Mouse (Mus musculus) MEL (cell line): ENCODE measurements around the gene Kcnn3. TPM values are rescaled to one million over a fixed set of nuclear protein-coding genes. Genes with fewer than 3 reads are reported as not detected.

Source experiments
- DNase-seq: peaks from one replicate; pipeline ENCODE4 v3.0.0; 2011; ENCODE audit warnings: low read depth, low spot score
- H3K27ac ChIP-seq: 2 replicates; pipeline ENCODE4 v1.5.1; 2012; ENCODE audit warnings: low read depth, mild to moderate bottlenecking, control low read depth, low read length, moderate library complexity; ENCODE audit not compliant: control insufficient read depth
- H3K27me3 ChIP-seq, 2 experiments: fragments of 150-350 bp in 1 of 2; sonication (generic) in 1 of 2; 2 replicates each; pipeline ENCODE4 v1.6.1; 2012; ENCODE audit warnings: low read length in 2 of 2, mild to moderate bottlenecking in 2 of 2, improper control_type of control experiment in 1 of 2, moderate library complexity in 1 of 2; ENCODE audit not compliant: insufficient read depth in 2 of 2, control insufficient read depth in 1 of 2
- H3K36me3 ChIP-seq, 2 experiments: 2 replicates each; pipeline ENCODE4 v1.6.1; 2012 to 2014; ENCODE audit warnings: low read length in 2 of 2, improper control_type of control experiment in 1 of 2, inconsistent platforms in 1 of 2, mild to moderate bottlenecking in 1 of 2; ENCODE audit not compliant: insufficient read depth in 2 of 2, control insufficient read depth in 1 of 2
- H3K4me1 ChIP-seq, 2 experiments: fragments of 150-350 bp in 1 of 2; sonication (generic) in 1 of 2; 2 replicates each; pipeline ENCODE4 v1.6.1; 2012; ENCODE audit warnings: low read length in 2 of 2, improper control_type of control experiment in 1 of 2, mild to moderate bottlenecking in 1 of 2; ENCODE audit not compliant: insufficient read depth in 2 of 2, control insufficient read depth in 1 of 2
- H3K4me3 ChIP-seq, 2 experiments: fragments of 150-350 bp in 1 of 2; sonication (generic) in 1 of 2; 2 replicates each; pipeline ENCODE4 v1.5.1; 2012; ENCODE audit warnings: low read depth in 2 of 2, low read length in 2 of 2, mild to moderate bottlenecking in 2 of 2, moderate library complexity in 2 of 2, control low read depth in 1 of 2, improper control_type of control experiment in 1 of 2; ENCODE audit not compliant: control insufficient read depth in 1 of 2, insufficient read depth in 1 of 2
- H3K79me2 ChIP-seq: 2 replicates; pipeline ENCODE4 v1.6.1; 2012; ENCODE audit warnings: mild to moderate bottlenecking, low read length, moderate library complexity; ENCODE audit not compliant: control insufficient read depth, poor library complexity, insufficient read depth
- H3K9ac ChIP-seq: 2 replicates; pipeline ENCODE4 v1.6.1; 2012; ENCODE audit warnings: low read depth, mild to moderate bottlenecking, control low read depth, low read length, moderate library complexity; ENCODE audit not compliant: control insufficient read depth, poor library complexity, severe bottlenecking
- H3K9me3 ChIP-seq: fragments of 150-350 bp; sonication (generic); replicated peaks from 2 replicates; pipeline ENCODE4 v1.6.1; 2012; ENCODE audit warnings: mild to moderate bottlenecking, low read length, improper control_type of control experiment, moderate library complexity; ENCODE audit not compliant: insufficient read depth
- BHLHE40 ChIP-seq: IDR thresholded peaks from 2 replicates; pipeline ENCODE4 v1.6.1; 2012; ENCODE audit warnings: low read depth, mild to moderate bottlenecking, inconsistent platforms, low read length, improper control_type of control experiment, borderline replicate concordance
- CHD2 ChIP-seq: IDR thresholded peaks from 2 replicates; pipeline ENCODE4 v1.6.1; 2011; ENCODE audit warnings: low read length, improper control_type of control experiment
- CTCF ChIP-seq, 3 experiments: IDR thresholded peaks in 2 of 3; conservative IDR thresholded peaks in 1 of 3; 2 replicates each; pipeline ENCODE4 v1.5.1; 2011 to 2012; ENCODE audit warnings: low read length in 3 of 3, low read depth in 2 of 3, mild to moderate bottlenecking in 2 of 3, improper control_type of control experiment in 1 of 3, inconsistent platforms in 1 of 3, mixed read lengths in 1 of 3, moderate library complexity in 1 of 3; ENCODE audit not compliant: control insufficient read depth in 1 of 3, insufficient read depth in 1 of 3, poor library complexity in 1 of 3, severe bottlenecking in 1 of 3
- E2F4 ChIP-seq: IDR thresholded peaks from 2 replicates; pipeline ENCODE4 v1.6.1; 2011; ENCODE audit warnings: low read depth, low read length, improper control_type of control experiment, borderline replicate concordance
- EP300 ChIP-seq, 2 experiments: IDR thresholded peaks; 2 replicates each; pipeline ENCODE4 v1.6.1; 2011; ENCODE audit warnings: improper control_type of control experiment in 2 of 2, low read length in 2 of 2, low read depth in 1 of 2, mild to moderate bottlenecking in 1 of 2
- ETS1 ChIP-seq: IDR thresholded peaks from 2 replicates; pipeline ENCODE4 v1.6.1; 2012; ENCODE audit warnings: low read depth, mild to moderate bottlenecking, inconsistent platforms, low read length, improper control_type of control experiment, moderate library complexity
- GABPA ChIP-seq: IDR thresholded peaks from 2 replicates; pipeline ENCODE4 v1.6.1; 2012; ENCODE audit warnings: low read depth, mild to moderate bottlenecking, inconsistent platforms, low read length, improper control_type of control experiment, moderate library complexity
- GATA1 ChIP-seq: IDR thresholded peaks from 2 replicates; pipeline ENCODE4 v1.6.1; 2011; ENCODE audit warnings: low read depth, low read length, improper control_type of control experiment
- HCFC1 ChIP-seq: IDR thresholded peaks from 2 replicates; pipeline ENCODE4 v1.6.1; 2012; ENCODE audit warnings: low read depth, mild to moderate bottlenecking, inconsistent platforms, low read length, improper control_type of control experiment, moderate library complexity
- MAX ChIP-seq: IDR thresholded peaks from 2 replicates; pipeline ENCODE4 v1.6.1; 2011; ENCODE audit warnings: low read length, improper control_type of control experiment
- MAZ ChIP-seq: IDR thresholded peaks from 2 replicates; pipeline ENCODE4 v1.6.1; 2012; ENCODE audit warnings: low read depth, mild to moderate bottlenecking, inconsistent platforms, low read length, improper control_type of control experiment
- MEF2A ChIP-seq: IDR thresholded peaks from 2 replicates; pipeline ENCODE4 v1.6.1; 2014; ENCODE audit warnings: low read depth, mild to moderate bottlenecking, inconsistent platforms, low read length, improper control_type of control experiment; ENCODE audit not compliant: poor library complexity, insufficient replicate concordance, severe bottlenecking; ENCODE audit errors: extremely low read depth
- NELFE ChIP-seq: IDR thresholded peaks from 2 replicates; pipeline ENCODE4 v1.6.1; 2011; ENCODE audit warnings: low read depth, low read length, improper control_type of control experiment
- NRF1 ChIP-seq: IDR thresholded peaks from 2 replicates; pipeline ENCODE4 v1.6.1; 2014; ENCODE audit warnings: low read depth, mild to moderate bottlenecking, inconsistent platforms, low read length, improper control_type of control experiment, moderate library complexity; ENCODE audit not compliant: poor library complexity, insufficient read depth, severe bottlenecking
- POLR2AphosphoS5 ChIP-seq: IDR thresholded peaks from 2 replicates; pipeline ENCODE4 v1.6.1; 2012; ENCODE audit warnings: low read depth, borderline replicate concordance, mild to moderate bottlenecking, inconsistent platforms, low read length, moderate library complexity, mixed read lengths
- RAD21 ChIP-seq: IDR thresholded peaks from 2 replicates; pipeline ENCODE4 v1.6.1; 2011; ENCODE audit warnings: mild to moderate bottlenecking, low read depth, low read length, improper control_type of control experiment
- RCOR1 ChIP-seq: IDR thresholded peaks from 2 replicates; pipeline ENCODE4 v1.6.1; 2012; ENCODE audit warnings: low read depth, mild to moderate bottlenecking, inconsistent platforms, low read length, improper control_type of control experiment
- SMC3 ChIP-seq: IDR thresholded peaks from 2 replicates; pipeline ENCODE4 v1.6.1; 2011; ENCODE audit warnings: low read depth, low read length, improper control_type of control experiment
- TAL1 ChIP-seq: IDR thresholded peaks from 2 replicates; pipeline ENCODE4 v1.6.1; 2012; ENCODE audit warnings: mild to moderate bottlenecking, inconsistent platforms, low read length, moderate library complexity, mixed read lengths
- TBP ChIP-seq: IDR thresholded peaks from 2 replicates; pipeline ENCODE4 v1.8.0; 2011; ENCODE audit warnings: low read depth, low read length, improper control_type of control experiment
- TCF12 ChIP-seq: IDR thresholded peaks from 2 replicates; pipeline ENCODE4 v1.6.1; 2014; ENCODE audit warnings: low read depth, mild to moderate bottlenecking, inconsistent platforms, low read length, improper control_type of control experiment, moderate library complexity
- UBTF ChIP-seq: IDR thresholded peaks from 2 replicates; pipeline ENCODE4 v1.6.1; 2012; ENCODE audit warnings: low read depth, mild to moderate bottlenecking, inconsistent platforms, low read length, improper control_type of control experiment, moderate library complexity, borderline replicate concordance; ENCODE audit not compliant: insufficient read depth
- USF1 ChIP-seq: IDR thresholded peaks from 2 replicates; pipeline ENCODE4 v1.6.1; 2014; ENCODE audit warnings: low read depth, mild to moderate bottlenecking, inconsistent platforms, low read length, improper control_type of control experiment, moderate library complexity
- ZC3H11A ChIP-seq: IDR thresholded peaks from 2 replicates; pipeline ENCODE4 v1.6.1; 2012; ENCODE audit warnings: low read depth, mild to moderate bottlenecking, inconsistent platforms, low read length, improper control_type of control experiment
- ZKSCAN1 ChIP-seq: IDR thresholded peaks from 2 replicates; pipeline ENCODE4 v1.6.1; 2012; ENCODE audit warnings: low read depth, mild to moderate bottlenecking, inconsistent platforms, low read length, improper control_type of control experiment, moderate library complexity
- ZMIZ1 ChIP-seq: IDR thresholded peaks from 2 replicates; pipeline ENCODE4 v1.6.1; 2012; ENCODE audit warnings: low read depth, mild to moderate bottlenecking, inconsistent platforms, low read length, improper control_type of control experiment, moderate library complexity
- ZNF384 ChIP-seq: IDR thresholded peaks from 2 replicates; pipeline ENCODE4 v1.6.1; 2012; ENCODE audit warnings: low read depth, mild to moderate bottlenecking, inconsistent platforms, low read length, improper control_type of control experiment
- polyA plus RNA-seq, 2 experiments: library from polyadenylated mRNA; stranded (reverse) in 1 of 2; unstranded in 1 of 2; fragments of >175 nt in 1 of 2; fragments of >200 nt in 1 of 2; gene quantifications; 2 replicates each; pipeline versions ENCODE4 v1.2.1 to v1.2.4; 2012; ENCODE audit warnings: low replicate concordance in 2 of 2, low read depth in 1 of 2; ENCODE audit not compliant: insufficient read length in 2 of 2, insufficient read depth in 1 of 2, missing spikeins in 1 of 2
- total RNA-seq: library from RNA; depleted of rRNA; stranded (reverse); fragments of 300-350 nt; gene quantifications from 2 replicates; pipeline ENCODE4 v1.2.3, GENCODE M21; 2012

Kcnn3 gene
- total and polyA plus RNA-seq, 3 experiments = 0.04 TPM; not detected in 2

DNA sequence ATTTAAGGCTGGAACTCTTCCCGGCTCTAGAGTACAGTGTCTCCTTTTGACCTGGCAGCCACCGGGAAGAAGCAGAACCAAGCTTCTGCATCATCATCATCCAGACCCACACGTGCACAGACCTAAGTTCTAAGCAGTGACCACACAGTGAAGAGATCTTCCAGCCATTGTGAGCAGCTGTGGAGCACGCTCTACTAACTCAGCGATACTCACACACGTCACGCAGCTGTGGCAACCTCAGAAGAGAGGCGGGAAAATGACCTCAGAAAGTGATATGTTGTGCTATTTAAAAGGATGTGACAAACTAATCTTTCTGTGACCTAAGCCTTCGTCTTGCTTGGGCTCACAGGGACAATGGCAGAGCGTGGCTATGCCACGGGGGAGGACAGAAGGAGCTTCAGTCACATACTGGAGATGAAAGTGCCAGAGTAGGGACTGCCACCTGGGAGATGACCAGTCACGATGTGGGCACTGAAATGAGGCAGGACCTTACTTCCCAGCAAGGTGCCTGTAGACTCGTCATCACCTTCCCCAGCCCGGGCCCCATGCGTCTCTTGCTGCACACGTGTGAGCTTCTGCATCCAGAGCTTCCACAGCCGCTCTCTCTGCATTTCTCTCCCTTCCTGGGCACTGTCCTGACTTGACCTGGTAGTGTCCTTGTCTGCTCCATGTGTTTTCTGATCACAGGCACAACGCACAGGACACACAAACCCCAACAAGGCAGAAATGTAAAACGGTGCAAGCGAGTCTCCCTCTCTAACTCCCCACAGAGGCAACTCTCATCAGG lies 32.9 kb upstream of the Kcnn3 start:
- Histone ChIP-seq H3K9me3 (no peaks in the 10 kb centered on the region), H3K4me3 (no peak overlapping the region), H3K4me1 (no peaks in the 10 kb centered on the region), H3K27ac (no peak overlapping the region), H3K9ac (no peak overlapping the region), H3K27me3 (peaks cover 23 to 25% of the 10 kb centered on the region in 2 experiments), H3K79me2 (no peaks in the 10 kb centered on the region), H3K36me3 (no peaks in the 10 kb centered on the region)
- TF ChIP-seq EP300 (IDR thresholded peaks at IDR 0.05; ENCODE audit: low read depth in 1 of 2, low read length in 2 of 2) (no peak), ZNF384 (no peak), ETS1 (no peak), TCF12 (no peak), MEF2A (no peak), CTCF (IDR thresholded peaks at IDR 0.05 in 2 of 3, conservative IDR thresholded peaks at IDR 0.05 in 1 of 3; ENCODE audit: control insufficient read depth in 1 of 3, insufficient read depth in 1 of 3, low read depth in 2 of 3, low read length in 3 of 3, poor library complexity in 1 of 3, severe bottlenecking in 1 of 3) (no peak), GABPA (no peak), TBP (no peak), CHD2 (no peak), POLR2AphosphoS5 (no peak), MAX (no peak), NRF1 (no peak), ZKSCAN1 (no peak), SMC3 (no peak), ZC3H11A (no peak), NELFE (no peak), E2F4 (no peak), TAL1 (no peak)
- DNase-seq = no peak

DNA sequence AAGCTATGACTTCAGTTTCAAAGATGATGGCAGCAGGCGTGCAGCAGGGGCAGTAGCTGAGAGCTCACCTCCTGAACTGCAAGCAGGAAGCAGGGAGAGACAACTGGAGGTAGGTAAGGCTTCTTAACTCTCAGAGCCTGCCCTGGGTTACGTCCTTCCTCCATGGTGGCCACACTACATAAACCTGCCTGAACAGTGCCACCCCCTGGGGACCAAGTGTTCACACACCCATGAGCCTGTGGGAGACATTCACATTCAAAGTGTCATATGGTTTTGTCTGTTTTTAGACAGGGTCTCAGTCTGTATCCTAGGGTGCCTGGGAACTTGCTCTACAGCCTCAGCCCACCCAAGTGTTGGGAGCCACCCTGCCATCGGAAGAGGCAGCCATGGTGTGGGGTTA lies 29.2 kb upstream of the Kcnn3 start:
- no peak overlapping the region for H3K9ac ChIP-seq
- peaks cover 25 to 31% of the 10 kb centered on the region in 2 experiments for H3K27me3 ChIP-seq
- H3K9me3 ChIP-seq = no peaks in the 10 kb centered on the region
- no peaks in the 10 kb centered on the region for H3K79me2 ChIP-seq
- no peaks in the 10 kb centered on the region for H3K4me1 ChIP-seq
- H3K27ac ChIP-seq = no peak overlapping the region
- DNase-seq = peak; percentile 49
- H3K36me3 ChIP-seq = no peaks in the 10 kb centered on the region
- no peak overlapping the region for H3K4me3 ChIP-seq
- TF ChIP-seq MAX = no peak
- no peak for TF ChIP-seq GATA1
- no peak for TF ChIP-seq NELFE
- TF ChIP-seq ZKSCAN1 = no peak
- TF ChIP-seq RAD21 = peak; percentile 35
- no peak for TF ChIP-seq NRF1
- no peak for TF ChIP-seq UBTF
- TF ChIP-seq SMC3 = peak; percentile 58
- TF ChIP-seq CHD2 = no peak
- TF ChIP-seq USF1 = no peak
- TF ChIP-seq RCOR1 = no peak
- TF ChIP-seq HCFC1 = no peak
- TF ChIP-seq E2F4 = no peak
- TF ChIP-seq BHLHE40 = no peak
- no peak for TF ChIP-seq TCF12
- no peak for TF ChIP-seq ETS1
- TF ChIP-seq GABPA = no peak
- TF ChIP-seq TBP = no peak
- TF ChIP-seq ZMIZ1 = no peak
- no peak for TF ChIP-seq MAZ
- TF ChIP-seq ZC3H11A = peak; percentile 23; the same call in 1 of the 2 replicates
- no peak for TF ChIP-seq MEF2A
- TF ChIP-seq ZNF384 = no peak
- peak; percentile 36 to 62 (median 54) for TF ChIP-seq CTCF (IDR thresholded peaks at IDR 0.05 in 2 of 3, conservative IDR thresholded peaks at IDR 0.05 in 1 of 3; ENCODE audit: control insufficient read depth in 1 of 3, insufficient read depth in 1 of 3, low read depth in 2 of 3, low read length in 3 of 3, poor library complexity in 1 of 3, severe bottlenecking in 1 of 3)
